Mouse (Mus musculus) liver, embryonic 13.5 days (tissue): ENCODE results near the gene Slc23a2. TPM values are rescaled to one million over a fixed set of nuclear protein-coding genes. Genes with fewer than 3 reads are reported as not detected.
A peak's percentile ranks its signal among the peaks of the same experiment; 100 is the strongest.

Experiments used
- ATAC-seq: fragments of 200-750 bp; cut with Nextera tagmentation; 2 replicates; pipeline ENCODE4 v1.8.0; 2017; ENCODE audit warnings: low read depth, mild to moderate bottlenecking, moderate number of reproducible peaks, moderate library complexity
- DNase-seq: peaks from one replicate; pipeline ENCODE4 v3.0.0; 2022
- H3K27ac ChIP-seq: fragments of 300-500 bp; sonication (generic); 2 replicates; pipeline ENCODE4 v1.5.1; 2015; ENCODE audit warnings: moderate library complexity, mild to moderate bottlenecking, inconsistent platforms
- H3K27me3 ChIP-seq: fragments of 300-500 bp; sonication (generic); 2 replicates; pipeline ENCODE4 v1.6.1; 2015; ENCODE audit warnings: mild to moderate bottlenecking, inconsistent platforms
- H3K36me3 ChIP-seq: fragments of 300-500 bp; sonication (generic); 2 replicates; pipeline ENCODE4 v1.6.1; 2015; ENCODE audit warnings: mild to moderate bottlenecking, inconsistent platforms
- H3K4me1 ChIP-seq: fragments of 300-500 bp; sonication (generic); replicated peaks from 2 replicates; pipeline ENCODE4 v1.6.1; 2015; ENCODE audit warnings: inconsistent platforms
- H3K4me2 ChIP-seq: fragments of 300-500 bp; sonication (generic); 2 replicates; pipeline ENCODE4 v1.6.1; 2015; ENCODE audit warnings: inconsistent platforms, mild to moderate bottlenecking, moderate library complexity
- H3K4me3 ChIP-seq: fragments of 300-500 bp; sonication (generic); replicated peaks from 2 replicates; pipeline ENCODE4 v1.5.1; 2015; ENCODE audit warnings: mild to moderate bottlenecking, inconsistent platforms
- H3K9ac ChIP-seq: fragments of 300-500 bp; sonication (generic); 2 replicates; pipeline ENCODE4 v1.6.1; 2015; ENCODE audit warnings: mild to moderate bottlenecking, inconsistent platforms
- H3K9me3 ChIP-seq: fragments of 300-500 bp; sonication (generic); replicated peaks from 2 replicates; pipeline ENCODE4 v1.6.1; 2016; ENCODE audit warnings: inconsistent platforms
- WGBS: fragments of 180-500 bp; shearing (Covaris S2); methylation state at CpG from one replicate; pipeline ENCODE4 v1.1.7; 2015; ENCODE audit not compliant: insufficient replicate concordance; 5-methylcytosine and 5-hydroxymethylcytosine counted together
- polyA plus RNA-seq: library from polyadenylated mRNA; unstranded; fragments of >200 nt; fragmentation: Nextera tagmentation; extraction: Ambion mirVana; gene quantifications from 2 replicates; pipeline ENCODE4 v1.2.1, GENCODE M21; 2015

Gene Slc23a2
- polyA plus RNA-seq, 1 experiment from 2014 or later = 2.8 TPM

DNA sequence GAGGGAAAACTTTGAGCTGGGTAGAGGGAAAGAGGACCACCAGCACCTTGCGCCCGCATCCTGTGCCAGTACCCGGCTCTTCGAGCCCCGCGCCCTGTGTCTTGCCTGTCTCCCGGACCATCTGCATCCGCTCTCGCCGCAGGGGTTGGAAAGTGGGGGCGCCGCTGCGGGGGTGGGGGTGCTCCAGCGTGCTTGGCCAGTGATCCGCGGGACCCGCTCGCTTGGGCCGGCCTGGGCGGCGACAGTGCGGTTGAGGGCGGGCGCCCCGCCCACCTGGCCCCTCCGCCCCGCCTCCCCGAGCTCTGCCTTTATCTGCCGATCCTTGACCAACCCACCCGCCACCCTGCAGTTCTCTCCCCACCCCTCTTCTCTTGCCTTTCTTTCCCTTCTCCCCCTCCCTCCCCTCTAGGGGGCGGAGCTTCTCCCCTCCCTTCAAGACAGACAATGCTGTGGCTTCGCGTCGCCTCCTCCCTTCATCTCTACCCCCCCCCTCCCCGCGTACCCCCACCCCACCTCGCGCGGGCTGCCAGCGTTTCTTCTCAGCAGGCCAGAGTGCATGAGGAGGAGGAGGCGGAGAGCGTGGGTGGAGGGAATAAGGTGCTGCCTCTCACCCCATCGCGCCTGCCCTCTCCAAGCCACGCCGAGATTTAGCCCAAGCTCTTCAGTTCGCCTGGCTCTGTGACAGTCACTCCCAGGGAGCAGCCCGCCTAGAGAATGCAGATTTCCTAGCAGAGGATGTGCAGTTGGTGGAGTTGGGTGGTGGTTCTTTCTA is 115.1 kb downstream of the Slc23a2 start, which contains the start of gene Rassf2:
Gene Rassf2 (minus strand): TSS at position 613 of the 772 bp plus-strand sequence.
- peak within 1 kb of the TSS; percentile 90 for H3K4me2 ChIP-seq
- H3K27ac ChIP-seq = peak within 1 kb of the TSS; percentile 34
- H3K9ac ChIP-seq = peak within 1 kb of the TSS; percentile 66
- H3K9me3 ChIP-seq = no peaks in the 10 kb centered on the region
- ATAC-seq (peak; percentile 87), DNase-seq (peak; percentile 66)
- 1% methylated on average over 38 of the region's 48 CpGs for WGBS
- peaks cover 49% of the 10 kb centered on the region for H3K27me3 ChIP-seq
- H3K36me3 ChIP-seq = no peaks in the 10 kb centered on the region
- H3K4me3 ChIP-seq = peak within 1 kb of the TSS; percentile 62
- H3K4me1 ChIP-seq = peaks cover 50% of the 10 kb centered on the region

GRCm38 (mm10) chr2:132028894-132029605 is 115.9 kb downstream of the Slc23a2 start:
- Histone ChIP-seq H3K27me3 (peaks cover 49% of the 10 kb centered on the region), H3K4me3 (peak overlapping the region; percentile 62), H3K4me2 (peak overlapping the region; percentile 90), H3K27ac (peak overlapping the region; percentile 34), H3K4me1 (peaks cover 44% of the 10 kb centered on the region), H3K9me3 (no peaks in the 10 kb centered on the region), H3K9ac (peak overlapping the region; percentile 66), H3K36me3 (no peaks in the 10 kb centered on the region)
- peak; percentile 27; the same call in 1 of the 2 replicates for ATAC-seq
- WGBS = under 1% methylated on average over 36 of the region's 36 CpGs
- no peak for DNase-seq

DNA sequence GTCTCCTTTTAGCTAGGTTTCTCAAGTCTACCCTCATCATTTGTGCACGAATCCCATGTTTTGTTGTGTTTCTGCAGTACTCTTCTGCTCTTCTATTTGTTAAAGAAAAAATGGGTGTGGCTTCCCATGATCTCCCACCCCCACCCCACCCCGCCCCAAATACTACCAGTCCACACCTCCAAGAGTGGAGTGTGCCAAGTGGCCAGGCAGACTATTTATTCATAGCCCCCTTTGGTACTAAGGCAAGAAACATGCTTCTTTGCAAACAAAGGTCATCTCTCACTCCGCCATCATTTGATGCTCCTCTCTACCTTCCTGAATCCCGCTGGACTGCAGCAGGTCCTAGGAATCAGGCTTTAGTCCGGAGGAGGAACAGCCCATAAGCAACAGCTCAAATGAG is 116.8 kb downstream of the Slc23a2 start:
- WGBS = 35% methylated on average over 5 of the region's 5 CpGs
- H3K27ac ChIP-seq = no peak overlapping the region
- ATAC-seq = no peak

DNA sequence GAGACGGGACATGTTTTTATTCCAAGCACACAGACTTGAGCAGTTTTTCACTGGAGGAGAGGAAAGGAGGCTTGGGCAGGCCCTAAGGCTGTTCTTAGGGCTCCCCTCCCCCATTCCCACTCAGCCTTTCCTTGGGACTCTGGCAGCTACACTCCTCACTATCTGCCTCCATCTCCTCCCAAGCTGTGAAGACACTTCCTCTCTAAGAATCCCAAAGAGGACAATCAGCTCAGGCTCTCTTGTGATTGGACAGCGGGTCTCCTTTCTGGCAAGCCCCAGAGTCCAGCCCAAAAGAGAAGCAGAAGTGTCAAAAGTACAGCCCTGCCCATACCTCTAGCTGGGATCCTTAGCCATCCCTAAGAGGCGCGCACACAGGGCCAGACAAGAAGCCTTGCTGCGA is 117.5 kb downstream of the Slc23a2 start:
- Histone ChIP-seq H3K4me1 (peaks cover 35% of the 10 kb centered on the region), H3K27ac (no peak overlapping the region), H3K27me3 (peaks cover 49% of the 10 kb centered on the region), H3K4me2 (0 out of 2 replicates have a peak overlapping the region, but pooled peaks have one; percentile 90), H3K9me3 (no peaks in the 10 kb centered on the region), H3K9ac (no peak overlapping the region), H3K36me3 (no peaks in the 10 kb centered on the region), H3K4me3 (no peak overlapping the region)
- DNase-seq (no peak), ATAC-seq (no peak)
- 21% methylated on average over 5 of the region's 5 CpGs for WGBS

More for the DNA sequence above, 116.8 kb downstream of the Slc23a2 start:
- peak overlapping the region; percentile 62 for H3K4me3 ChIP-seq
- H3K4me2 ChIP-seq = peak overlapping the region; percentile 90
- peaks cover 35% of the 10 kb centered on the region for H3K4me1 ChIP-seq
- H3K9ac ChIP-seq = no peak overlapping the region
- H3K36me3 ChIP-seq = no peaks in the 10 kb centered on the region
- H3K27me3 ChIP-seq = peaks cover 49% of the 10 kb centered on the region
- DNase-seq = no peak
- H3K9me3 ChIP-seq = no peaks in the 10 kb centered on the region

- H3K4me2 ChIP-seq = no peak overlapping the region
- H3K9me3 ChIP-seq = no peaks in the 10 kb centered on the region
- H3K9ac ChIP-seq = no peak overlapping the region
- WGBS = 57% methylated on average over 4 of the region's 4 CpGs
- DNase-seq (no peak), ATAC-seq (no peak)
- peaks cover 28% of the 10 kb centered on the region for H3K4me1 ChIP-seq
- H3K27ac ChIP-seq = no peak overlapping the region
- H3K36me3 ChIP-seq = no peaks in the 10 kb centered on the region
- H3K27me3 ChIP-seq = peaks cover 25% of the 10 kb centered on the region
- no peak overlapping the region for H3K4me3 ChIP-seq
Measured at GRCm38 (mm10) chr2:132024028-132024427, 120.9 kb downstream of the Slc23a2 start.

- no peak overlapping the region for H3K9ac ChIP-seq
- DNase-seq (no peak), ATAC-seq (no peak)
- no peak overlapping the region for H3K4me2 ChIP-seq
- peaks cover 27% of the 10 kb centered on the region for H3K4me1 ChIP-seq
- 33% methylated on average over 8 of the region's 8 CpGs for whole genome bisulfite sequencing
- H3K27ac ChIP-seq = no peak overlapping the region
- no peak overlapping the region for H3K4me3 ChIP-seq
- H3K9me3 ChIP-seq = no peaks in the 10 kb centered on the region
- no peaks in the 10 kb centered on the region for H3K36me3 ChIP-seq
- peaks cover 11% of the 10 kb centered on the region for H3K27me3 ChIP-seq
Measured at GRCm38 (mm10) chr2:132022621-132023020, 122.3 kb downstream of the Slc23a2 start.

DNA sequence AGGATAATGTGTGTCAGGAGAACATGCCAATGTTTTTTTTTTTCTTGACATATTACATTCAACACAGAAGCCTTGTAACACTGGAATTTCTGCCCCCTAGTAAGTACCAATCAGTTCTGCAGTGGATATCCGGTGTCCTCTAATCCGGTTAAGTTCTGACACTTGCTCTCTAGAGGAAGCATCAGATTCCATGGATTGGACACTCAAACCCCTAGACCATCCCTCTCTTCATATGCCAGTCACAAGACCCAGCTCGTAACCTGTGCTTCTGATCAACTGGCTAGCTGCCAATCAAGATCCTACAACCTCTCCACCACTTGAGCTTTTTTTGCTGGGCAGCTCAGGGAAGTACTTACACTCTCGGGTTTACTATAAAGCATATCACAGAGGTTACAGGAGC is 123.3 kb downstream of the Slc23a2 start:
- no peak for DNase-seq
- Histone ChIP-seq H3K4me1 (peaks cover 28% of the 10 kb centered on the region), H3K9me3 (no peaks in the 10 kb centered on the region), H3K9ac (no peak overlapping the region), H3K27ac (no peak overlapping the region), H3K36me3 (no peaks in the 10 kb centered on the region), H3K4me3 (no peak overlapping the region), H3K27me3 (peaks cover 1% of the 10 kb centered on the region), H3K4me2 (no peak overlapping the region)
- WGBS = 65% methylated on average over 4 of the region's 4 CpGs
- ATAC-seq = no peak

DNA sequence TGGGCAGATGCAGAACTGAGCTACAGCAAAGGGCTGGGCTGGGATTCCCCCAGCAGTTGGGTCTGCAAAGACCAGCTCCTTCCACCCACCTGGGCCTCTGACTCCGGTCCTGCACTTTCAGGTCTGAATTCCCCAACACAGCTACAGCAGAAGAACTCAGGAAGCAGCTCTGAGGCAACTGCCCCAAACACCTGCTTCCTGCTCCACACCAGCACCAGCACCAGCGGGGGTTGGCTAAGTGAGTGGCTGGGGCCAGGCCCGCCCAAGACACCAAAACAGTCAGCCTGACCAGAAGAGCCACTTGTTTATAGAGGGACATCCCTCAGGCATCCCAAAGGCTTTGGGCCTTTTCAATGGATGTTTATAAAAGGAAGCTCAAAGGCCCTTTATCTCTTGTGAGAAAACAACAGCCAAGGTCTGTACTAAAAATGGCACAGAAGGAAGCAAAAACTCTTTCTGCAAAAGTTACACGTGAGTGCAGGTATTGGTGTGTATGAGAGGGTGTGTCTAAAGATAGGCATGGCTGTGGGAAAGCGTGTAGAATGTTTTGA is 123.8 kb downstream of the Slc23a2 start:
- peaks cover 28% of the 10 kb centered on the region for H3K4me1 ChIP-seq
- H3K9ac ChIP-seq = no peak overlapping the region
- 0 out of 2 replicates have a peak overlapping the region, but pooled peaks have one; percentile 16 for H3K27ac ChIP-seq
- no peak for DNase-seq
- no peaks in the 10 kb centered on the region for H3K9me3 ChIP-seq
- WGBS = 19% methylated on average over 5 of the region's 5 CpGs
- no peaks in the 10 kb centered on the region for H3K27me3 ChIP-seq
- no peaks in the 10 kb centered on the region for H3K36me3 ChIP-seq
- no peak overlapping the region for H3K4me2 ChIP-seq
- 0 out of 2 replicates have a peak, but pooled peaks have one; percentile 33 for ATAC-seq
- H3K4me3 ChIP-seq = no peak overlapping the region

DNA sequence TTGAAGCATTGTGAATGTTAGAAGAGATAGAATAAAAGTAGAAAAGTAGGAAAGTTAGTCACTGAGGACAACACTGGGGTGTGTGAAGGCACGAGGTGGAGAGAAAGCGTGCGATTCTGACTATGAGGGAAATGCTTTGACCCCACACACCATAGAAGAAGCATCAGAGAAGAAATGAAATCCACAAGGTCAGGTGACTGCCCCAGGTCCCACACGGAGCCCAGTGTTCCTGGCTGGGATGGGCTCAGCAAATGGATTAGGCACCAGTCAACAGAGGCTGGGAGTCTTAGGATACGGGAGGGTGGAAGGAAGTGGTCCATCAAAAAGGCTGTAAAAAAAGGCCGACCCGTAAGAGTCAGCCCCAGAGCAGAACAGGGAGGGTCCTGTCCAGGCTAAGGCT is 124.5 kb downstream of the Slc23a2 start:
- 53% methylated on average over 7 of the region's 7 CpGs for whole genome bisulfite sequencing
- H3K4me2 ChIP-seq = no peak overlapping the region
- no peaks in the 10 kb centered on the region for H3K27me3 ChIP-seq
- no peak overlapping the region for H3K4me3 ChIP-seq
- no peaks in the 10 kb centered on the region for H3K36me3 ChIP-seq
- DNase-seq (no peak), ATAC-seq (no peak)
- no peaks in the 10 kb centered on the region for H3K9me3 ChIP-seq
- H3K9ac ChIP-seq = no peak overlapping the region
- H3K4me1 ChIP-seq = peaks cover 28% of the 10 kb centered on the region
- peak overlapping the region; percentile 16; the same call in 1 of the 2 replicates for H3K27ac ChIP-seq

GRCm38 (mm10) chr2:132019372-132019811 is 125.5 kb downstream of the Slc23a2 start:
- Histone ChIP-seq H3K4me2 (no peak overlapping the region), H3K9ac (no peak overlapping the region), H3K4me3 (no peak overlapping the region), H3K36me3 (no peaks in the 10 kb centered on the region), H3K27ac (peak overlapping the region; percentile 24; the same call in 1 of the 2 replicates), H3K9me3 (no peaks in the 10 kb centered on the region), H3K4me1 (peaks cover 28% of the 10 kb centered on the region), H3K27me3 (no peaks in the 10 kb centered on the region)
- 25% methylated on average over 3 of the region's 3 CpGs for WGBS
- DNase-seq (no peak), ATAC-seq (no peak; the same call in 1 of the 2 replicates)

- no peaks in the 10 kb centered on the region for H3K9me3 ChIP-seq
- H3K9ac ChIP-seq = no peak overlapping the region
- no peaks in the 10 kb centered on the region for H3K36me3 ChIP-seq
- H3K4me1 ChIP-seq = peaks cover 28% of the 10 kb centered on the region
- DNase-seq (no peak), ATAC-seq (no peak)
- 32% methylated on average over 4 of the region's 4 CpGs for WGBS
- H3K4me2 ChIP-seq = no peak overlapping the region
- H3K27ac ChIP-seq = peak overlapping the region; percentile 25; the same call in 1 of the 2 replicates
- no peaks in the 10 kb centered on the region for H3K27me3 ChIP-seq
- H3K4me3 ChIP-seq = no peak overlapping the region
Measured at GRCm38 (mm10) chr2:132018156-132018555, 126.8 kb downstream of the Slc23a2 start.
